Mouse (Mus musculus): ENCODE results near the gene H2afy. TPM values are rescaled to one million over a fixed set of nuclear protein-coding genes. Genes with fewer than 3 reads are reported as not detected.
A peak's percentile ranks its signal among the peaks of the same experiment; 100 is the strongest.

Gene H2afy
- polyA plus RNA-seq, 1 experiment from 2014 or later, result 109 TPM

DNA sequence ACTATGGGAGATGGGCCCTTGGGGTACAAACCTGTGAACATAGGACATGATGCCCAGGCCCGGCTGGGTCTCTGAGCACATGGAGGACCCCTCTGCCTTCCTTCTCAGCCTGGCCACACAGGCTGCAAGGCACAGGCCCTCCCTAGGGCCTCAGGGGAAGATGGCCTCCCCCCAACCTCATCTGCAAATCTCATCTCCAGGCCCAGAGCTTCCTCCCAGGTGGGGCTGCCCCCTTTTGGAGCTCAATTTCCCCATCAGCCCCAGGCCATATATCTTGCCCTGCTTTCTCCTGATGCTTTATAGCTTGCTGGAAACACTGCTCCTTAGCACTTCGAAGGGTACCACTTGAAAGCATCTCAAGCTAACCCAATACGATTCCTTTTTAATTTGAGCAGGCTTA is 28.2 kb upstream of the H2afy start:
- no peak for ATAC-seq (ENCODE audit: low read depth)

GRCm38 (mm10) chr13:56163751-56164150 is 27.6 kb upstream of the H2afy start:
- Histone ChIP-seq H3K27ac (no peak overlapping the region), H3K4me2 (no peak overlapping the region), H3K9me3 (replicated peaks) (no peaks in the 10 kb centered on the region)

More for the DNA sequence above, 28.2 kb upstream of the H2afy start:
- Histone ChIP-seq H3K27ac (no peak overlapping the region), H3K4me1 (replicated peaks) (peaks cover 10% of the 10 kb centered on the region), H3K9me3 (replicated peaks) (no peaks in the 10 kb centered on the region), H3K36me3 (no peaks in the 10 kb centered on the region), H3K27me3 (0 out of 2 replicates have a peak, but pooled peaks cover 3% of the 10 kb centered on the region), H3K4me2 (no peak overlapping the region), H3K9ac (no peak overlapping the region), H3K4me3 (replicated peaks) (no peak overlapping the region)
- 71% methylated on average over 3 of the region's 3 CpGs for WGBS (ENCODE audit: insufficient replicate concordance)
- DNase-seq, result no peak

GRCm38 (mm10) chr13:56162859-56163258 is 26.7 kb upstream of the H2afy start:
- no peak for DNase-seq
- Histone ChIP-seq H3K36me3 (no peaks in the 10 kb centered on the region), H3K27me3 (0 out of 2 replicates have a peak, but pooled peaks cover 3% of the 10 kb centered on the region), H3K27ac (no peak overlapping the region), H3K4me1 (replicated peaks) (peaks cover 16% of the 10 kb centered on the region), H3K4me3 (replicated peaks) (no peak overlapping the region), H3K4me2 (no peak overlapping the region), H3K9me3 (replicated peaks) (no peaks in the 10 kb centered on the region), H3K9ac (no peak overlapping the region)
- 18% methylated on average over 6 of the region's 6 CpGs for WGBS (ENCODE audit: insufficient replicate concordance)
- ATAC-seq (ENCODE audit: low read depth), result no peak

More at GRCm38 (mm10) chr13:56163751-56164150, 27.6 kb upstream of the H2afy start:
- Histone ChIP-seq H3K27me3 (0 out of 2 replicates have a peak, but pooled peaks cover 3% of the 10 kb centered on the region), H3K36me3 (no peaks in the 10 kb centered on the region), H3K9ac (no peak overlapping the region), H3K4me3 (replicated peaks) (no peak overlapping the region), H3K4me1 (replicated peaks) (peaks cover 16% of the 10 kb centered on the region)
- ATAC-seq (ENCODE audit: low read depth) (no peak), DNase-seq (no peak)
- 56% methylated on average over 6 of the region's 6 CpGs for WGBS (ENCODE audit: insufficient replicate concordance)

- 34% methylated on average over 17 of the region's 17 CpGs for WGBS (ENCODE audit: insufficient replicate concordance)
- Histone ChIP-seq H3K9me3 (replicated peaks) (no peaks in the 10 kb centered on the region), H3K36me3 (no peaks in the 10 kb centered on the region), H3K4me2 (no peak overlapping the region), H3K4me1 (replicated peaks) (peaks cover 16% of the 10 kb centered on the region), H3K27ac (peak overlapping the region; percentile 23), H3K4me3 (replicated peaks) (no peak overlapping the region), H3K9ac (no peak overlapping the region), H3K27me3 (0 out of 2 replicates have a peak, but pooled peaks cover 3% of the 10 kb centered on the region)
- ATAC-seq (ENCODE audit: low read depth), result no peak
- no peak for DNase-seq
Observed at GRCm38 (mm10) chr13:56159614-56160363, 23.6 kb upstream of the H2afy start.

- no peak for ATAC-seq (ENCODE audit: low read depth)
- Histone ChIP-seq H3K27me3 (0 out of 2 replicates have a peak, but pooled peaks cover 3% of the 10 kb centered on the region), H3K36me3 (no peaks in the 10 kb centered on the region), H3K27ac (no peak overlapping the region), H3K9ac (no peak overlapping the region), H3K4me1 (replicated peaks) (peaks cover 16% of the 10 kb centered on the region), H3K9me3 (replicated peaks) (no peaks in the 10 kb centered on the region), H3K4me3 (replicated peaks) (no peak overlapping the region), H3K4me2 (no peak overlapping the region)
- 31% methylated on average over 14 of the region's 14 CpGs for WGBS (ENCODE audit: insufficient replicate concordance)
- no peak for DNase-seq
Observed at GRCm38 (mm10) chr13:56159016-56159601, 22.9 kb upstream of the H2afy start.

DNA sequence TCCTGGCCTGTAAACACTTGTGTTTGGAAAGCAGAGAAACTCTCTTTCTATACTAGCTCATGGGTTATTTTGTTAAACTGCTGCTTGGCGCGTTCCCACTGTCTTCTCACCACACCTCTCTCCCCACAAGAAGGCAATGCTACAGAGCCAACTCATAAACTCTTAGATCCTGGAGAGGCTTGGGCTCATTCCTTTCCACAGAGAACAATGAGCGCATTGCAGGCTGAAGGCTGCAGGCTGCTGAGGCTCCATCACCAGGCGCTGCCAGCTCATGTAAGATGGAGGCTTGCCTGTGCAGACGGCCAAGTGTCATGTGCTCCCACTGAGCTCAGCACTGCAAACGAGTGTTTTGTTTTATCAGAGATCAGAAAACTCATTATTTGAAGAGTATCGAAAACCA is 19.5 kb upstream of the H2afy start:
- Histone ChIP-seq H3K9ac (no peak overlapping the region), H3K27ac (no peak overlapping the region), H3K4me3 (replicated peaks) (no peak overlapping the region), H3K9me3 (replicated peaks) (no peaks in the 10 kb centered on the region), H3K27me3 (0 out of 2 replicates have a peak, but pooled peaks cover 3% of the 10 kb centered on the region), H3K36me3 (no peaks in the 10 kb centered on the region), H3K4me1 (replicated peaks) (peaks cover 24% of the 10 kb centered on the region), H3K4me2 (no peak overlapping the region)
- WGBS (ENCODE audit: insufficient replicate concordance), result 68% methylated on average over 7 of the region's 7 CpGs
- DNase-seq, result no peak
- no peak for ATAC-seq (ENCODE audit: low read depth)

- no peak overlapping the region for H3K4me2 ChIP-seq
- no peaks in the 10 kb centered on the region for H3K27me3 ChIP-seq
- no peaks in the 10 kb centered on the region for H3K9me3 ChIP-seq (replicated peaks)
- H3K4me3 ChIP-seq (replicated peaks), result no peak overlapping the region
- no peak for ATAC-seq (ENCODE audit: low read depth)
- H3K9ac ChIP-seq, result no peak overlapping the region
- peaks cover 20% of the 10 kb centered on the region for H3K4me1 ChIP-seq (replicated peaks)
- H3K27ac ChIP-seq, result no peak overlapping the region
- 53% methylated on average over 5 of the region's 5 CpGs for WGBS (ENCODE audit: insufficient replicate concordance)
- no peak for DNase-seq
- H3K36me3 ChIP-seq, result no peaks in the 10 kb centered on the region
Observed at GRCm38 (mm10) chr13:56155048-56155447, 18.9 kb upstream of the H2afy start.

DNA sequence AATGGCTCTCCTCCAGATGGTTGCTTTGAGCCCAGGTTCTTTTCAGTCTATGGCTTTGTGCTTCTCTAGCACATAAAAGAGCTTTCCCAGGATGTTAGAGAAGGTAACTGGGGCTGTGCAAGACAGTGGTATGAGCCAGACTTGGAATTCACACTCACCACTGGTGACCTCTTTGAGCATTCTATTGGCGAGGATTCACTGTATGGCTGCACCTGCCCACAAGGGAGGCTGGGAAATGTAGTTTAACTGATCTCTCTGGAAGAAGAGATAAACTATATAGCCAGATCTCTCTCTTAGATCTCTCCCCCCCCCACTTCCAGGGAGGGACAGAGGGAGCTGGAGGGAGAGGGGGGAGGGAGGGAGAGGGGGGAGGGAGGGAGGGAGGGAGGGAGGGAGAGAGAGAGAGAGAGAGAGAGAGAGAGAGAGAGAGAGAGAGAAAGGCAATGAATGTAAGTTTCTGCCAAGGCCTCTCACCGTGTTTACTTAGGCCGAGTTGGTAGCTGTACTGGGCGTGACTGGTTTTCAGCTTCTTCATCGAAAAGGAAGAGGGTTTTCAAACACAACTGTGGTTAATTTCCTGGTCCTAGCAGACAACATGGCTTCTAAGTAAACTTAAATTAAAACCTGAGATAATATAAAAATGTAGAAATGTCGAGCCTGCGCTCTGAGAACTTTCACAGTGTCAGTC is 16.8 kb upstream of the H2afy start:
- ATAC-seq (ENCODE audit: low read depth) (no peak), DNase-seq (no peak)
- Histone ChIP-seq H3K27me3 (no peaks in the 10 kb centered on the region), H3K4me2 (no peak overlapping the region), H3K4me3 (replicated peaks) (no peak overlapping the region), H3K4me1 (replicated peaks) (peaks cover 8% of the 10 kb centered on the region), H3K27ac (no peak overlapping the region), H3K9ac (no peak overlapping the region), H3K36me3 (no peaks in the 10 kb centered on the region), H3K9me3 (replicated peaks) (no peaks in the 10 kb centered on the region)
- WGBS (ENCODE audit: insufficient replicate concordance), result 36% methylated on average over 7 of the region's 7 CpGs

- DNase-seq, result peak; percentile 58
- H3K27ac ChIP-seq, result no peak overlapping the region; the same call in 1 of the 2 replicates
- H3K9me3 ChIP-seq (replicated peaks), result no peaks in the 10 kb centered on the region
- no peak overlapping the region for H3K9ac ChIP-seq
- peak overlapping the region; percentile 40 for H3K4me3 ChIP-seq (replicated peaks)
- H3K4me2 ChIP-seq, result peak overlapping the region; percentile 60
- WGBS (ENCODE audit: insufficient replicate concordance), result 14% methylated on average over 22 of the region's 22 CpGs
- H3K4me1 ChIP-seq (replicated peaks), result peaks cover 8% of the 10 kb centered on the region
- no peaks in the 10 kb centered on the region for H3K27me3 ChIP-seq
- no peaks in the 10 kb centered on the region for H3K36me3 ChIP-seq
- 0 out of 2 replicates have a peak, but pooled peaks have one; percentile 54 for ATAC-seq (ENCODE audit: low read depth)
Observed at GRCm38 (mm10) chr13:56151404-56152226, 15.5 kb upstream of the H2afy start.

DNA sequence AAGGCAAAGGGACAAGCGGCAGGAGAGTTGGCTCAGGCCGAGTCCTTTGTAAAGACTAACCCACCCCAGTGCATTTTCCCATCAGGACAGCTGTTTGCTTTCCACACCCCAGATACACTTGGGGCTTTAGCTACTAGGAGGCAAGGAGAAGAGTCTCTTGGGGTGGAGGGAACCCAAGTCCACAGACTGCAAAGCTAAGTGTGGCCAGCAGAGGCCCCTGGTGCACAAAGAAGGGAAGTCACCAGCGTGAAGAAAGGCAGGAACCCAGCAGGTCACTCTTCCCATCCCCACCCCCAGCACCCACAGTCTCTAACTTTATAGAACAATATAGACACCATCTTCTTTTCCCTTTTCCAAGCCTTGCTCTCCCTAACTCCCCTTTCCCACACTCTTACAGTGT is 9.4 kb upstream of the H2afy start:
- DNase-seq (no peak), ATAC-seq (ENCODE audit: low read depth) (no peak)
- Histone ChIP-seq H3K4me3 (replicated peaks) (no peak overlapping the region), H3K9ac (no peak overlapping the region), H3K4me2 (no peak overlapping the region), H3K9me3 (replicated peaks) (no peaks in the 10 kb centered on the region), H3K27me3 (no peaks in the 10 kb centered on the region), H3K36me3 (no peaks in the 10 kb centered on the region), H3K4me1 (replicated peaks) (peaks cover 9% of the 10 kb centered on the region), H3K27ac (no peak overlapping the region)
- 23% methylated on average over 3 of the region's 3 CpGs for WGBS (ENCODE audit: insufficient replicate concordance)

DNA sequence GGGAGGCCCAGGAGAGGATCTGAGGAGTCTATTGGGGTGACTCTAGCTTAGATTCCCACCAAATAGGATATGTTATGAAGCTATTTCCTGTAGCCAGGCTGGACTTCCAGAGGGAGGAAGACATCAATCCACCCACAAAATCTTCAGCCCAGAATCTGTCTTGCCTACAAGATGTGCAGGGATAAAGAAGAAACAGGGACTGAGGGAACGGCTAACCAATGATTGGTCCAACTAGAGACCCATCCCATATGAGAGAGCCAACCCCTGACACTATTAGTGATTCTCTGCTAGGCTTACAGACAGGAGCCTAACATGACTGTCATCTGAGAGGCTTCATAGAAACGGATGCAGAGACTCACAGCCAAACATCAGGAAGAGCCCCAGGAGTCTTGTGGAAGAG is 7.9 kb upstream of the H2afy start:
- no peak overlapping the region for H3K4me2 ChIP-seq
- no peak for DNase-seq
- H3K4me3 ChIP-seq (replicated peaks), result no peak overlapping the region
- no peaks in the 10 kb centered on the region for H3K36me3 ChIP-seq
- H3K27me3 ChIP-seq, result no peaks in the 10 kb centered on the region
- H3K9ac ChIP-seq, result no peak overlapping the region
- WGBS (ENCODE audit: insufficient replicate concordance), result 52% methylated on average over 2 of the region's 2 CpGs
- H3K4me1 ChIP-seq (replicated peaks), result peaks cover 9% of the 10 kb centered on the region
- ATAC-seq (ENCODE audit: low read depth), result no peak
- H3K27ac ChIP-seq, result no peak overlapping the region
- H3K9me3 ChIP-seq (replicated peaks), result no peaks in the 10 kb centered on the region
